Mouse (Mus musculus): ENCODE results near the gene Adssl1. TPM values are rescaled to one million over a fixed set of nuclear protein-coding genes. Genes with fewer than 3 reads are reported as not detected.

Gene Adssl1
- polyA plus RNA-seq, 1 experiment from 2014 or later, result 10.1 TPM

GRCm38 (mm10) chr12:112675245-112676035 is 55.6 kb downstream of the Adssl1 start:
- peak; percentile 90 for DNase-seq (ENCODE audit: low spot score)

- DNase-seq (ENCODE audit: low spot score), result no peak
Observed at GRCm38 (mm10) chr12:112677076-112677475, 57.2 kb downstream of the Adssl1 start.

GRCm38 (mm10) chr12:112677943-112678554 is 58.2 kb downstream of the Adssl1 start:
- peak; percentile 30 for DNase-seq (ENCODE audit: low spot score)

GRCm38 (mm10) chr12:112678555-112679026 is 58.7 kb downstream of the Adssl1 start, which contains the start of gene Zbtb42:
Zbtb42 (plus strand) TSS chr12:112678828.
- peak; percentile 34 for DNase-seq (ENCODE audit: low spot score)

- peak; percentile 52 for DNase-seq (ENCODE audit: low spot score)
Observed at GRCm38 (mm10) chr12:112679027-112679996, 59.5 kb downstream of the Adssl1 start.

- no peak for DNase-seq (ENCODE audit: low spot score)
Observed at GRCm38 (mm10) chr12:112683351-112683750, 63.5 kb downstream of the Adssl1 start.

GRCm38 (mm10) chr12:112688458-112688857 is 68.6 kb downstream of the Adssl1 start:
- no peak for DNase-seq (ENCODE audit: low spot score)

Small RNA genes lying within 50 kb of the gene (microRNA-seq; reads per million reads assigned to microRNA genes)
- gene Mir6939 (ENCODE audit: borderline number of aligned reads), result not detected

Other genes with a start within 250 kb of the Adssl1 start
- gene A530016L24Rik, start 130.6 kb upstream of the Adssl1 start, polyA plus RNA-seq (2015; fragmentation: Nextera tagmentation; extraction: Ambion mirVana), result 0.06 and 0.09 TPM in 2 replicates
- gene Tmem179, start 103.3 kb upstream of the Adssl1 start, polyA plus RNA-seq (2015; fragmentation: Nextera tagmentation; extraction: Ambion mirVana), result 0.08 and 0.18 TPM in 2 replicates
- gene Inf2, start 31.3 kb upstream of the Adssl1 start, polyA plus RNA-seq (2015; fragmentation: Nextera tagmentation; extraction: Ambion mirVana), result 2.2 and 3.1 TPM in 2 replicates
- gene Siva1, start 24.6 kb downstream of the Adssl1 start, polyA plus RNA-seq (2015; fragmentation: Nextera tagmentation; extraction: Ambion mirVana), result 174 and 203 TPM in 2 replicates
- gene Akt1, start 54.8 kb downstream of the Adssl1 start, polyA plus RNA-seq (2015; fragmentation: Nextera tagmentation; extraction: Ambion mirVana), result 60.8 and 80.4 TPM in 2 replicates
- gene Zbtb42, start 58.8 kb downstream of the Adssl1 start, polyA plus RNA-seq (2015; fragmentation: Nextera tagmentation; extraction: Ambion mirVana), result 2.6 and 2.8 TPM in 2 replicates
- 4.3 and 4.9 TPM in 2 replicates for gene Cep170b, start 100.4 kb downstream of the Adssl1 start, polyA plus RNA-seq (2015; fragmentation: Nextera tagmentation; extraction: Ambion mirVana)
- gene Pld4, start 140.6 kb downstream of the Adssl1 start, polyA plus RNA-seq (2015; fragmentation: Nextera tagmentation; extraction: Ambion mirVana), result 46.2 and 49.3 TPM in 2 replicates
- 1.0 and 1.2 TPM in 2 replicates for gene Ahnak2, start 182.6 kb downstream of the Adssl1 start, polyA plus RNA-seq (2015; fragmentation: Nextera tagmentation; extraction: Ambion mirVana)
- gene Clba1, start 188.9 kb downstream of the Adssl1 start, polyA plus RNA-seq (2015; fragmentation: Nextera tagmentation; extraction: Ambion mirVana), result 4.8 and 4.9 TPM in 2 replicates
- gene Cdca4, start 209.4 kb downstream of the Adssl1 start, polyA plus RNA-seq (2015; fragmentation: Nextera tagmentation; extraction: Ambion mirVana), result 147 and 151 TPM in 2 replicates
- gene Gpr132, start 248.2 kb downstream of the Adssl1 start, polyA plus RNA-seq (2015; fragmentation: Nextera tagmentation; extraction: Ambion mirVana), result 26.6 and 28.5 TPM in 2 replicates